Mouse (Mus musculus) adrenal gland, adult (tissue): ENCODE data around the gene Hey2.

ENCODE experiments used
- DNase-seq, 2 experiments: peaks; one replicate each; pipeline ENCODE4 v3.0.0; 2022 to 2023; ENCODE audit warnings: low spot score in 1 of 2; ENCODE audit not compliant: inconsistent age in 2 of 2

Hey2 gene

DNA sequence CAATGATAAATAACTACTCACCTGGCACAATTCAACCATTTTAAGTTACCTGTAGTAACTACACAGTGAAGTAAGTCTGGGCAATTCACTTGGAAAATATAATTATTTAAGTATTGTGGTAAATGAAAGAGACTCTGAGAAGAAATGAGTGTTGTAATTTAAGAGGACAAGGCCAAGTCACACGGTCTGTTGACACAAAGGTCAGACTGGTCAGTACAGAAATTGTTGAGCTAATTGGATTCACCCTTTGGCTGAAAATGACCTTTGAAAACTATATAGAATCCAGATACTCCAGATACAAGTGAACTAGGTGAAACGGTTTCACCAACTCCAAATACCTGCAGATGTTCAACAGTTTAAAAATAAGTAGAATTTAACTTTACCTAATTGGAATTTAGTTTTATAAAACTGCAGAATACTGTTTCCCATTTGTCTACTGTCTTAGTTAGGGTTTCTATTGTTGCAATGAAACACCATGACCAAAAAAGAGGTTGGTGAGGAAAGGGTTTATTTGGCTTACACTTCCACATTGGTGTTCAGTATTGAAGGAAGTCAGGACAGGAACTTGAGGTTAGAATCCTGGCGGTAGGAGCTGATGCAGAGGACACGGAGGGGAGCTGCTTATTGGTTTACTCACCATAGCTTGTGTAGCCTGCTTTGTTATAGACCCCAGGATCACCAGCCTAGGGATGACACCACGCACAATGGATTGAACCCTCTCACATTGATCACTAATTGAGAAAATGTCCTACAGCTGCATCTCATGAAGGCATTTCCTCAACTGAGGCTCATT, 45.9 kb downstream of the Hey2 start:
- no peak for DNase-seq

DNA sequence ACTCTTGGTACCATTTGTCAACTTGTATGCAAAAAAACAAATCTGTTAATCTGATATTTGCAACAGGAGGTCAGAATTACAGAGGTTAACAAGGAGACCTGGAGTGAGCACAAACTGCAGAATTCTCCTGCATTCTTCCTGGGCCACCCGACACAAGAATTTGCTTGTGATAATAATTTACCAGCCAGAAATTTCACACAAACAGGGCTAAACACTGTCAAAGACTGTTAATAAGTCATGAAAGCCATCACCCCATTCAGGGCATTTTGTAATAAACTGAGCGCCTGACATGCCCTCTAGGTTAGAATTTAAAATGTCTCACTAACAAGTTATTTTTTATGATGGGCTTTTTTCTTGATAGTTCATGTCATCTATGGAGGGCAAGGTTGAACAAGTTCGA, 51.6 kb downstream of the Hey2 start:
- no peak for DNase-seq

DNA sequence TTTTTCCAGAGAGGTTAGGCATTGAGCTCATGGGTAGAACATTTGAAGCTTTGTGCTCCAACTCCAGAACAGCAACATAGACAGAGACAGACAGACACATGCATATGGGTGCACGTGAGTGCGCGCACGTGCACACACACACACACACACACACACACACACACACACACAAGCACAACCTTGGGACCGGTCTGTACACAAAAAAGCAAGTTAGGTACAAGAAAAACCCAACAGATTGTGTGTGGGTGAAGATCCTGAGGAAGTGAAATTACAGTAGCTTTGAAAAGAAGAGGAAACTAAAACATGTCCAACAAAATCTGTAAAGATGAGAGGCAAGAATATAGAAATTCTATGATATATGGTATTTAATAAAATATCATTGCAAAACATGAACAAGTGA, 53.1 kb downstream of the Hey2 start:
- no peak for DNase-seq

DNA sequence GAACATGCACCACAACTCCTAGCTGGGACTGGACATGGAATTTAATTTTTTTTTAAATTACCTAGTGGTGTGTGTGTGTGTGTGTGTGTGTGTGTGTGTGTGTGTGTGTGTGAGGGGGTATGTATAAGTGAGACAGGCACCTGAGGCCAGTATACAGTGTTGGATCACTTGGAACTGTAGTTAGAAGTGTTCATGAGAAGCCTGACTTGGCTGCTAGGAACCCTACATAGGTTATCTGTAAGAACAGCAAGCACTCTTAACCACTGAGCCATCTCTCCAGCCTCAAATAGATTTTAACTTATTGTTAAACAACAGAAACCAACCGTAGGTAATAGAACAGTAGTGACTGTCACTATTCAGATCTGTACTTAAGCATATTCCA, 54.3 kb downstream of the Hey2 start:
- DNase-seq = no peak

DNA sequence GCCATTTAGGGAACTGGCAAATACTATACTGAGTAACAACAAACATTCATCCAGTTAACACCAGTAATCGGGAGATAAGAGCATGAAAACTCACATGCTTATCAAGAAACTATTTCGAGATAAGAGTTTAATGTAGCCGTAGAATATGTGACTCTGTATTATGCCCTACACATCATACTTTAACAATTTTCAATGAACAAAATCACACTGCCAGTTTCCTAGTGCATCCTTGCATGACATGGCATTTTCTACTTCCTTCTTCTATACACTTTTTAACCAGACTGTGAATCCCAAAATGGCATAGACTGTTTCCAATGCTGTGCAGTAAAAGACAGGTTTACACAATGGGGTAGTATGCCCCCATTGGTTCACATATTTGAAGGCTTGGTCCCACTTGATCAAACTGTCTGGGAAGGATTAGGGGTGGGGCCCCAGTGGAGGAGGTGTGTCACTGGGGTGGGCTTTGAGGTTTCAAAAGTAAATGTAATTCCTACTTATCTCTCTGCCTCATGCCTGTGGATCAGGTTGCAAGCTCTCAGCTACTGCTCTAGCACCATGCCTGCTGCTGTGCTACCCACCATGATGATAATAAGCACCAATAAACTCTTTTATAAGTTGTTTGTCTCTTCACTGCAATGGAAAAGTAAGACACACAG, 54.8 kb downstream of the Hey2 start:
- DNase-seq = no peak

DNA sequence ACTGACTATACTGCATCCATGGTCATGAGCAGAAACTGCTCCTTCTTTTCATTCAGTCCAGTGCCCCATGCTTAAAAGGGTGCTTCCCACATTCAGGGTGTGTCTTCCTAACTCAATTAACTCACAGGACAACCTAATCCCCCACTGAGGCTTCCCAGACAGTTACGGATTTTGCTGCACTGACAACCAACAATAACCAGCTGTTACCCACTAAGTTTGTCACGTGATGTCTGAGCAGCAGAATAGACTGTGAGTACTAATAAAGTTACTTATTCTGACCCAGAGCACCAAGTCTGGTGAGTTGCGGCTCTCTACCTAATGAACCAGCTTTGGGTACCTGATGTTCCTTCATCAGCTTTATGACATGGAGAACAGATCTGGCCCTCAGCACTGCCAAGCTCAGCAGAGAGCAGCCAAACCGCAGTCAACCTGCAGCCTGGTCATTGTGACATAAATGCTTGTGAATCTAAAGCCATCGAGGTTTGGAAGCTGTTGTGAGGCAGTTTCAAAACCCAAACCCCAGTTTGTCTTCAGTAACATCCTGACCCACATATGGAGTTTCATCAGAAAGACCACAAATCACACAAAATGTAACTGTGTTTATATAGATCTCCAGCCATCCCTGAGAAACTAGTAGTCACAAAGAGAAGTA, 56.4 kb downstream of the Hey2 start:
- DNase-seq = no peak
